Mouse (Mus musculus) testis, adult 2 months (tissue): ENCODE results near the gene Zc2hc1b.

Experiments
- CTCF ChIP-seq: fragments of 200-500 bp; IDR thresholded peaks from 2 replicates; pipeline ENCODE4 v1.5.1; 2012; ENCODE audit warnings: low read depth, mild to moderate bottlenecking, inconsistent platforms, low read length, moderate library complexity; ENCODE audit not compliant: control insufficient read depth, insufficient read depth, insufficient replicate concordance
- POLR2A ChIP-seq: fragments of 200-500 bp; IDR thresholded peaks from 2 replicates; pipeline ENCODE4 v1.6.1; 2012; ENCODE audit warnings: low read depth, mild to moderate bottlenecking, inconsistent platforms, low read length, moderate library complexity; ENCODE audit not compliant: control insufficient read depth

DNA sequence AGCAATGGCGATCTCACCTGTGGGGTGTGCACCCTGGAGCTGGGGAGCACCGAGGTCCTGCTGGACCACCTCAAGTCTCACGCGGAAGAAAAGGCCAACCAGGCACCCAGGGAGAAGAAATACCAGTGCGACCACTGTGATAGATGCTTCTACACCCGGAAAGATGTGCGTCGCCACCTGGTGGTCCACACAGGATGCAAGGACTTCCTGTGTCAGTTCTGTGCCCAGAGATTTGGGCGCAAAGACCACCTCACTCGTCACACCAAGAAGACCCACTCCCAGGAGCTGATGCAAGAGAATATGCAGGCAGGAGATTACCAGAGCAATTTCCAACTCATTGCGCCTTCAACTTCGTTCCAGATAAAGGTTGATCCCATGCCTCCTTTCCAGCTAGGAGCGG lies 50.5 kb downstream of the Zc2hc1b start:
- 0 out of 2 replicates have a peak, but pooled peaks have one; percentile 8 for TF ChIP-seq CTCF
- TF ChIP-seq POLR2A = no peak
